Mouse (Mus musculus) liver, embryonic 14.5 days (tissue): ENCODE measurements around the gene Arpc2.

ENCODE experiments used
- CTCF ChIP-seq: IDR thresholded peaks from 2 replicates; pipeline ENCODE4 v1.5.1; 2016; ENCODE audit warnings: antibody characterized with exemption, low read depth, control low read depth
- EP300 ChIP-seq: IDR thresholded peaks from 2 replicates; pipeline ENCODE4 v1.6.1; 2016; ENCODE audit warnings: antibody characterized with exemption, low read depth

DNA sequence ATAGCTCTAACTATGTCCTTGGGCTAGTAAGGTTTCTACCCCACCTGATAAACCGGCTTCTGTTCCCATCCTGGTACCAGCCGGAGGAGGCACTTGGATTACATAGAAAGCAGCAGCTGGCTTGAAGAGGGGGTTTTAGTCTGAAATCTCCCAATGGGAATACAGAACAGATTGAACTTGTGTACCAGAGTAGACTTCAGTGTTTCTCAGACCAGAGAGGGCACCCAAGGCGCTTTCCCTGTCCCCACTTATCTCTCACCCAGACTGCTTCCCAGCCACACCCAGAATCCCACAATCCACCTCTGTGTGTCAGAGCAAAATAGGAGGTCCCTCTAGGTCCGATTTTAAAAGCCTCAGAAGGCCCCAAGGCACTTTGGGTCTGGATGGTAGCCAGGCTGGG lies 52.4 kb downstream of the Arpc2 start:
- TF ChIP-seq CTCF: no peak
- TF ChIP-seq EP300: no peak
